Mouse (Mus musculus): ENCODE measurements around the gene Manf.

Gene Manf

GRCm38 (mm10) chr9:106884996-106885900, 6.5 kb downstream of the Manf start:
- DNase-seq (ENCODE audit: inconsistent ontology term) = peak; percentile 32

- DNase-seq (ENCODE audit: inconsistent ontology term) = peak; percentile 27
These were observed 7.5 kb downstream of the Manf start for GRCm38 (mm10) chr9:106884306-106884705.

GRCm38 (mm10) chr9:106883085-106883484, 8.7 kb downstream of the Manf start:
- no peak for DNase-seq (ENCODE audit: inconsistent ontology term)

- DNase-seq (ENCODE audit: inconsistent ontology term) = no peak
These were observed 9.6 kb downstream of the Manf start for GRCm38 (mm10) chr9:106882176-106882575.

GRCm38 (mm10) chr9:106881071-106881755, 10.6 kb downstream of the Manf start:
- DNase-seq (ENCODE audit: inconsistent ontology term) = no peak

GRCm38 (mm10) chr9:106879471-106879870, 12.3 kb downstream of the Manf start:
- DNase-seq (ENCODE audit: inconsistent ontology term) = no peak

GRCm38 (mm10) chr9:106876666-106877065, 15.1 kb downstream of the Manf start:
- no peak for DNase-seq (ENCODE audit: inconsistent ontology term)

- DNase-seq (ENCODE audit: inconsistent ontology term) = no peak
These were observed 17.6 kb downstream of the Manf start for GRCm38 (mm10) chr9:106874216-106874615.

- DNase-seq (ENCODE audit: inconsistent ontology term) = no peak
These were observed 33.7 kb downstream of the Manf start for GRCm38 (mm10) chr9:106858036-106858435.

- no peak for DNase-seq (ENCODE audit: inconsistent ontology term)
These were observed 35.1 kb downstream of the Manf start for GRCm38 (mm10) chr9:106856664-106857063.

- no peak for DNase-seq (ENCODE audit: inconsistent ontology term)
These were observed 49.0 kb downstream of the Manf start for GRCm38 (mm10) chr9:106842800-106843199.

GRCm38 (mm10) chr9:106840569-106840968, 51.2 kb downstream of the Manf start:
- no peak for DNase-seq (ENCODE audit: inconsistent ontology term)

- peak; percentile 98 for DNase-seq (ENCODE audit: inconsistent ontology term)
These were observed 69.2 kb downstream of the Manf start for GRCm38 (mm10) chr9:106822381-106823104.

GRCm38 (mm10) chr9:106821618-106822380, 70.0 kb downstream of the Manf start, which contains the start of gene Dcaf1:
Gene Dcaf1, plus strand, starts transcription at chr9:106821874.
- DNase-seq (ENCODE audit: inconsistent ontology term) = peak; percentile 99

- no peak for DNase-seq (ENCODE audit: inconsistent ontology term)
These were observed 70.6 kb downstream of the Manf start for GRCm38 (mm10) chr9:106821050-106821617.

- DNase-seq (ENCODE audit: inconsistent ontology term) = no peak
These were observed 72.6 kb downstream of the Manf start for GRCm38 (mm10) chr9:106819201-106819600.

GRCm38 (mm10) chr9:106818191-106818590, 73.6 kb downstream of the Manf start:
- DNase-seq (ENCODE audit: inconsistent ontology term) = no peak

- DNase-seq (ENCODE audit: inconsistent ontology term) = no peak
These were observed 85.3 kb downstream of the Manf start for GRCm38 (mm10) chr9:106806503-106806902.

- DNase-seq (ENCODE audit: inconsistent ontology term) = no peak
These were observed 100.9 kb downstream of the Manf start for GRCm38 (mm10) chr9:106790831-106791230.

GRCm38 (mm10) chr9:106789363-106789762, 102.4 kb downstream of the Manf start:
- DNase-seq (ENCODE audit: inconsistent ontology term) = no peak

GRCm38 (mm10) chr9:106788812-106789321, 102.9 kb downstream of the Manf start, which contains the start of gene Rad54l2:
Gene Rad54l2, minus strand, starts transcription at chr9:106789194.
- peak; percentile 93 for DNase-seq (ENCODE audit: inconsistent ontology term)
